Mouse (Mus musculus) cerebellum, adult 2 months (tissue): ENCODE results near the gene Pttg1ip.

Source experiments
- CTCF ChIP-seq: fragments of 200-500 bp; IDR thresholded peaks from 2 replicates; pipeline ENCODE4 v1.5.1; 2011; ENCODE audit warnings: low read depth, mild to moderate bottlenecking, control low read depth, low read length, moderate library complexity, borderline replicate concordance; ENCODE audit not compliant: insufficient read depth
- POLR2A ChIP-seq: fragments of 200-500 bp; IDR thresholded peaks from 2 replicates; pipeline ENCODE4 v1.6.1; 2011; ENCODE audit warnings: low read length, control low read depth, borderline replicate concordance; ENCODE audit not compliant: insufficient read depth

DNA sequence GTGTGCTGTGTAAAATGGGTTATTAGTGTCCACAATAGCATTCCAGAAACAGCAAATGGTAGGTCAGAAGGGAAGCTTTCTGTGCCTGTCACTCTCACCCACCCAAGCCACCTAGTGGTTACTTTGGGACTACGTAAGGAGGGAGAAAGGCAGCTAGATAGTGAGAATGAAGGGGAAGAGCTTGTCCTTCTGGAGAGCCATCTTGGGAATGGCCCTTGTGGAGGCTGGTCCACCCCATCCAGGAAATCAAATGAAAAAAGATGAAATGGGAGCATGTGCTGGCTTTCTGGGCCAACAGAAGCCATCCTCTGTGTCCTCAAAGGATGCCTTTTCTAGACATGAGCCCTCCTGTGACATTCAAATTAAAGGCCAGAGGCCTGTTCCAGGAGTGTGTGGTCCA is 23.8 kb downstream of the Pttg1ip start:
- TF ChIP-seq CTCF (peak; percentile 56; the same call in 1 of the 2 replicates), POLR2A (no peak)
